Mouse (Mus musculus) spleen, adult 2 months (tissue): ENCODE results near the gene Snrk. TPM values are rescaled to one million over a fixed set of nuclear protein-coding genes. Genes with fewer than 3 reads are reported as not detected.

Source experiments
- DNase-seq, 2 experiments: peaks; one replicate each; pipeline versions ENCODE4 v3.0.0 to v3.0.0-alpha.2; 2012 to 2021; ENCODE audit warnings: low spot score in 2 of 2, low read depth in 1 of 2
- H3K27ac ChIP-seq: fragments of 200-500 bp; 2 replicates; pipeline ENCODE4 v1.5.1; 2012; ENCODE audit warnings: low read length, inconsistent platforms; ENCODE audit not compliant: insufficient read depth
- H3K27me3 ChIP-seq: fragments of 200-500 bp; 2 replicates; pipeline ENCODE4 v1.6.1; 2012; ENCODE audit warnings: mild to moderate bottlenecking, moderate library complexity, low read length, inconsistent platforms; ENCODE audit not compliant: control insufficient read depth, insufficient read depth
- H3K36me3 ChIP-seq: fragments of 200-500 bp; 2 replicates; pipeline ENCODE4 v1.6.1; 2012; ENCODE audit warnings: mild to moderate bottlenecking, low read length, inconsistent platforms; ENCODE audit not compliant: control insufficient read depth, insufficient read depth
- H3K4me1 ChIP-seq: fragments of 200-500 bp; 2 replicates; pipeline ENCODE4 v1.6.1; 2011; ENCODE audit warnings: inconsistent platforms; ENCODE audit not compliant: control insufficient read depth, insufficient read depth, insufficient read length
- H3K4me3 ChIP-seq: fragments of 200-500 bp; 2 replicates; pipeline ENCODE4 v1.5.1; 2011; ENCODE audit warnings: mild to moderate bottlenecking, inconsistent platforms; ENCODE audit not compliant: insufficient read depth, insufficient read length; ENCODE audit errors: extremely low read depth
- CTCF ChIP-seq: fragments of 200-500 bp; IDR thresholded peaks from 2 replicates; pipeline ENCODE4 v1.5.1; 2011; ENCODE audit warnings: mild to moderate bottlenecking, inconsistent platforms; ENCODE audit not compliant: insufficient read depth, insufficient read length, insufficient replicate concordance; ENCODE audit errors: extremely low read depth
- POLR2A ChIP-seq: fragments of 200-500 bp; IDR thresholded peaks from 2 replicates; pipeline ENCODE4 v1.6.1; 2011; ENCODE audit warnings: low read depth, low read length, inconsistent platforms
- WGBS: fragments of 180-500 bp; shearing (Covaris S2); methylation state at CpG from one replicate; pipeline ENCODE4 v1.1.7; 2018; 5-methylcytosine and 5-hydroxymethylcytosine counted together
- polyA plus RNA-seq: library from polyadenylated mRNA; depleted of rRNA; stranded (reverse); fragments of >200 nt; gene quantifications from 2 replicates; pipeline ENCODE4 v1.2.3, GENCODE M21; 2012

Gene Snrk
- polyA plus RNA-seq, 1 experiment: 36.2 TPM

- WGBS: 3% methylated on average over 5 of the region's 5 CpGs
- peak in 1 of 2 experiments; percentile 61 for DNase-seq
- TF ChIP-seq CTCF (no peak), POLR2A (no peak; the same call in 1 of the 2 replicates)
- Histone ChIP-seq H3K27ac (peak overlapping the region; percentile 81), H3K36me3 (peaks cover 5% of the 10 kb centered on the region; the same call in 1 of the 2 replicates), H3K4me3 (no peak overlapping the region; the same call in 1 of the 2 replicates), H3K27me3 (no peaks in the 10 kb centered on the region), H3K4me1 (peaks cover 25% of the 10 kb centered on the region; the same call in 1 of the 2 replicates)
Observed at GRCm38 (mm10) chr9:122128686-122129085, 11.6 kb downstream of the Snrk start.

GRCm38 (mm10) chr9:122130666-122131065 is 13.6 kb downstream of the Snrk start:
- Histone ChIP-seq H3K4me1 (peaks cover 23% of the 10 kb centered on the region; the same call in 1 of the 2 replicates), H3K27me3 (no peaks in the 10 kb centered on the region), H3K36me3 (peaks cover 10% of the 10 kb centered on the region), H3K27ac (peak overlapping the region; percentile 26; the same call in 1 of the 2 replicates), H3K4me3 (no peak overlapping the region)
- DNase-seq: no peak
- WGBS: 82% methylated on average over 3 of the region's 3 CpGs
- TF ChIP-seq POLR2A (no peak), CTCF (no peak)

- WGBS: 85% methylated on average over 7 of the region's 7 CpGs
- peaks cover 23% of the 10 kb centered on the region; the same call in 1 of the 2 replicates for H3K4me1 ChIP-seq
Observed at GRCm38 (mm10) chr9:122132145-122132544, 15.1 kb downstream of the Snrk start.

GRCm38 (mm10) chr9:122135095-122135884 is 18.2 kb downstream of the Snrk start:
- H3K4me3 ChIP-seq: no peak overlapping the region
- DNase-seq: no peak
- TF ChIP-seq POLR2A (no peak), CTCF (no peak)
- H3K27ac ChIP-seq: no peak overlapping the region
- H3K27me3 ChIP-seq: no peaks in the 10 kb centered on the region
- H3K4me1 ChIP-seq: peaks cover 10% of the 10 kb centered on the region; the same call in 1 of the 2 replicates
- peaks cover 19% of the 10 kb centered on the region for H3K36me3 ChIP-seq
- WGBS: 81% methylated on average over 1 of the region's 1 CpGs

More at GRCm38 (mm10) chr9:122132145-122132544, 15.1 kb downstream of the Snrk start:
- no peak for DNase-seq
- H3K36me3 ChIP-seq: peaks cover 14% of the 10 kb centered on the region
- H3K27ac ChIP-seq: no peak overlapping the region
- H3K4me3 ChIP-seq: no peak overlapping the region
- H3K27me3 ChIP-seq: no peaks in the 10 kb centered on the region
- no peak for TF ChIP-seq CTCF

- 91% methylated on average over 2 of the region's 2 CpGs for WGBS
- no peaks in the 10 kb centered on the region for H3K27me3 ChIP-seq
- peaks cover 19% of the 10 kb centered on the region for H3K36me3 ChIP-seq
- DNase-seq: no peak
- no peak overlapping the region for H3K4me3 ChIP-seq
- TF ChIP-seq POLR2A (no peak), CTCF (no peak)
- peaks cover 10% of the 10 kb centered on the region; the same call in 1 of the 2 replicates for H3K4me1 ChIP-seq
- H3K27ac ChIP-seq: no peak overlapping the region
Observed at GRCm38 (mm10) chr9:122135885-122136170, 18.8 kb downstream of the Snrk start.

GRCm38 (mm10) chr9:122137960-122138359 is 20.9 kb downstream of the Snrk start:
- no peak for DNase-seq
- Histone ChIP-seq H3K36me3 (peaks cover 18% of the 10 kb centered on the region), H3K4me1 (peaks cover 8% of the 10 kb centered on the region; the same call in 1 of the 2 replicates), H3K27ac (no peak overlapping the region), H3K4me3 (no peak overlapping the region), H3K27me3 (no peaks in the 10 kb centered on the region)
- 95% methylated on average over 1 of the region's 1 CpGs for WGBS
- no peak for TF ChIP-seq POLR2A
